Mouse (Mus musculus) olfactory bulb, adult 2 months (tissue): ENCODE data around the gene Tpcn1.

Experiments
- CTCF ChIP-seq: fragments of 200-500 bp; IDR thresholded peaks from 2 replicates; pipeline ENCODE4 v1.5.1; 2012; ENCODE audit warnings: low read depth, mild to moderate bottlenecking, low read length, moderate library complexity; ENCODE audit not compliant: insufficient read depth
- POLR2A ChIP-seq: fragments of 200-500 bp; IDR thresholded peaks from 2 replicates; pipeline ENCODE4 v1.6.1; 2012; ENCODE audit warnings: mild to moderate bottlenecking, low read depth, low read length, moderate library complexity; ENCODE audit not compliant: insufficient read depth

- TF ChIP-seq CTCF (no peak), POLR2A (no peak)
Observed at GRCm38 (mm10) chr5:120602210-120602609, 13.7 kb upstream of the Tpcn1 start.
